Mouse (Mus musculus) kidney, embryonic 14.5 days (tissue): ENCODE data around the gene Aga. TPM values are rescaled to one million over a fixed set of nuclear protein-coding genes. Genes with fewer than 3 reads are reported as not detected.

Source experiments
- polyA plus RNA-seq: library from polyadenylated mRNA; unstranded; fragments of >200 nt; fragmentation: Nextera tagmentation; extraction: Ambion mirVana; gene quantifications from 2 replicates; pipeline ENCODE4 v1.2.1, GENCODE M21; 2014

The Aga gene
- polyA plus RNA-seq, 1 experiment from 2014 or later: 29.2 TPM

Other genes with a start within 250 kb of the Aga start
- 28.7 and 31.5 TPM in 2 replicates for gene Neil3, start 127.3 kb downstream of the Aga start, polyA plus RNA-seq